In genomic region chr13:59674215-59674614, GRCm38 (mm10) we compare ENCODE assay signal across 8 mouse cellular contexts. TPM values are rescaled to one million over a fixed set of nuclear protein-coding genes. Genes with fewer than 3 reads are reported as not detected.
DNase-seq lines count a peak whose midpoint lies in the region; ATAC-seq and TF ChIP-seq lines count a peak whose summit lies in the region.

No protein-coding gene starts in this region.

- 0 out of 2 replicates have a peak, but pooled peaks have one; percentile 8 for ATAC-seq in forebrain, embryonic 15.5 days (replicated peaks)
- ATAC-seq in liver, embryonic 15.5 days (ENCODE audit: insufficient read depth): no peak

- peak; percentile 15 for DNase-seq in 3134 (ENCODE audit: extremely low read depth, insufficient read length, low spot score)
- no peak for DNase-seq in ES-E14 (ENCODE audit: low read depth, low spot score)
- no peak for DNase-seq in right cerebral cortex, postnatal 4 days
- DNase-seq in ovary, postnatal 14 days (ENCODE audit: low spot score): no peak
- no peak for DNase-seq in left cerebral cortex, adult 9 months (ENCODE audit: low spot score in 2 of 2)
- no peak for DNase-seq in adrenal gland, postnatal 25 days

- 0 out of 2 replicates have a peak overlapping the region, but pooled peaks have one; percentile 13 for H3K9ac ChIP-seq in ES-E14 (ENCODE audit: insufficient read depth, low read depth, low read length, poor library complexity, severe bottlenecking)
- H3K9ac ChIP-seq in forebrain, embryonic 15.5 days (replicated peaks): peak overlapping the region; percentile 81
- H3K9ac ChIP-seq in liver, embryonic 15.5 days: peak overlapping the region; percentile 84

- peak overlapping the region in 1 of 2 experiments; percentile 84; a peak in 2 of 4 replicates for H3K4me3 ChIP-seq in ES-E14 (ENCODE audit: insufficient read depth in 1 of 2, low read depth in 1 of 2, low read length in 2 of 2, poor library complexity in 1 of 2, severe bottlenecking in 1 of 2)
- peak overlapping the region; percentile 72 for H3K4me3 ChIP-seq in forebrain, embryonic 15.5 days
- peak overlapping the region; percentile 85 for H3K4me3 ChIP-seq in liver, embryonic 15.5 days (replicated peaks)

- peaks cover 2% of the 10 kb centered on the region; the same call in 1 of the 2 replicates for H3K36me3 ChIP-seq in ES-E14 (ENCODE audit: control insufficient read depth, insufficient read depth, low read length, poor library complexity, severe bottlenecking)
- H3K36me3 ChIP-seq in forebrain, embryonic 15.5 days: no peaks in the 10 kb centered on the region
- H3K36me3 ChIP-seq in liver, embryonic 15.5 days (replicated peaks): peaks cover 8% of the 10 kb centered on the region

- H3K4me1 ChIP-seq in ES-E14 (ENCODE audit: control insufficient read depth in 2 of 2, insufficient read depth in 2 of 2, low read length in 2 of 2, poor library complexity in 1 of 2): peaks cover 1 to 22% of the 10 kb centered on the region in 2 experiments; a peak in 3 of 4 replicates
- peaks cover 29% of the 10 kb centered on the region for H3K4me1 ChIP-seq in forebrain, embryonic 15.5 days
- H3K4me1 ChIP-seq in liver, embryonic 15.5 days (replicated peaks): peaks cover 72% of the 10 kb centered on the region

- peak overlapping the region; percentile 80 for H3K4me2 ChIP-seq in forebrain, embryonic 15.5 days (replicated peaks)
- peak overlapping the region; percentile 87 for H3K4me2 ChIP-seq in liver, embryonic 15.5 days

- H3K9me3 ChIP-seq in ES-E14 (ENCODE audit: control insufficient read depth, insufficient read depth, low read depth, low read length): no peaks in the 10 kb centered on the region
- no peaks in the 10 kb centered on the region for H3K9me3 ChIP-seq in forebrain, embryonic 15.5 days
- H3K9me3 ChIP-seq in liver, embryonic 15.5 days (replicated peaks): no peaks in the 10 kb centered on the region

- in situ Hi-C loops in ES-E14 (cut with MboI; ENCODE audit: low sequenced_read_pairs in 2 of 2, unreplicated experiment in 2 of 2): no loop called here

- 1% methylated on average over 3 of the region's 3 CpGs for WGBS in forebrain, embryonic 15.5 days
- 14% methylated on average over 3 of the region's 3 CpGs for WGBS in liver, embryonic 15.5 days (ENCODE audit: insufficient replicate concordance)

- no peaks in the 10 kb centered on the region for H3K27me3 ChIP-seq in forebrain, embryonic 15.5 days
- no peaks in the 10 kb centered on the region for H3K27me3 ChIP-seq in liver, embryonic 15.5 days

- H3K27ac ChIP-seq in ES-E14 (ENCODE audit: insufficient read depth, low read depth, low read length, poor library complexity, severe bottlenecking): no peak overlapping the region; the same call in 1 of the 2 replicates
- H3K27ac ChIP-seq in forebrain, embryonic 15.5 days (replicated peaks): peak overlapping the region; percentile 88
- H3K27ac ChIP-seq in liver, embryonic 15.5 days (replicated peaks): peak overlapping the region; percentile 90; the same call in 1 of the 2 replicates

TF ChIP-seq in ES-E14, 5 proteins besides CTCF, POLR2A, EP300 and RAD21:
- no peak for TF ChIP-seq HCFC1 (IDR thresholded peaks at IDR 0.05; ENCODE audit: borderline replicate concordance, insufficient read depth, low read length)
- no peak for TF ChIP-seq ZNF384 (IDR thresholded peaks at IDR 0.05; ENCODE audit: low read depth, low read length)
- no peak for TF ChIP-seq ZC3H11A (IDR thresholded peaks at IDR 0.05; ENCODE audit: borderline replicate concordance, low read depth, low read length)
- no peak for TF ChIP-seq CHD2 (IDR thresholded peaks at IDR 0.05; ENCODE audit: low read depth, low read length)
- no peak for TF ChIP-seq MAFK (IDR thresholded peaks at IDR 0.05; ENCODE audit: insufficient read depth, low read depth, low read length)

RNA-seq across cellular contexts. Expression of gene Golm1, which starts 1.4 kb away (rescaled TPM):
- 93.8 and 132 TPM in 2 replicates for total RNA-seq in ES-E14 (2012; rRNA removed)
- 48.2 and 48.6 TPM in 2 replicates for polyA plus RNA-seq in forebrain, embryonic 15.5 days (2015; fragmentation: Nextera tagmentation; extraction: Ambion mirVana)
- polyA plus RNA-seq in liver, embryonic 15.5 days (2015; fragmentation: Nextera tagmentation; extraction: Ambion mirVana): 39.8 and 41.9 TPM in 2 replicates
- 5.7 and 7.2 TPM in 2 replicates for total RNA-seq in adrenal gland, postnatal 25 days (2021)

RNA-seq across cellular contexts. Expression of gene 4921517D22Rik, which starts 19.7 kb away (rescaled TPM):
- total RNA-seq in ES-E14 (2012; rRNA removed): not detected in 2 replicates
- not detected in 2 replicates for polyA plus RNA-seq in forebrain, embryonic 15.5 days (2015; fragmentation: Nextera tagmentation; extraction: Ambion mirVana)
- not detected in 2 replicates for polyA plus RNA-seq in liver, embryonic 15.5 days (2015; fragmentation: Nextera tagmentation; extraction: Ambion mirVana)
- not detected in 2 replicates for total RNA-seq in adrenal gland, postnatal 25 days (2021)

RNA-seq across cellular contexts. Expression of gene Spata31d1a, which starts 35.9 kb away (rescaled TPM):
- total RNA-seq in ES-E14 (2012; rRNA removed): 2.2 and 3.4 TPM in 2 replicates
- 0.15 and 0.29 TPM in 2 replicates for polyA plus RNA-seq in forebrain, embryonic 15.5 days (2015; fragmentation: Nextera tagmentation; extraction: Ambion mirVana)
- polyA plus RNA-seq in liver, embryonic 15.5 days (2015; fragmentation: Nextera tagmentation; extraction: Ambion mirVana): not detected in 2 replicates
- total RNA-seq in adrenal gland, postnatal 25 days (2021): not detected in 2 replicates

RNA-seq across cellular contexts. Expression of gene Spata31d1b, which starts 37.9 kb away (rescaled TPM):
- total RNA-seq in ES-E14 (2012; rRNA removed): 1.3 and 2.8 TPM in 2 replicates
- not detected in 2 replicates for polyA plus RNA-seq in forebrain, embryonic 15.5 days (2015; fragmentation: Nextera tagmentation; extraction: Ambion mirVana)
- 0.02 TPM in 1 of 2 replicates, not detected in the other for polyA plus RNA-seq in liver, embryonic 15.5 days (2015; fragmentation: Nextera tagmentation; extraction: Ambion mirVana)
- total RNA-seq in adrenal gland, postnatal 25 days (2021): not detected in 2 replicates

RNA-seq across cellular contexts. Expression of gene Spata31d1d, which starts 57.3 kb away (rescaled TPM):
- 0.18 and 0.48 TPM in 2 replicates for total RNA-seq in ES-E14 (2012; rRNA removed)
- polyA plus RNA-seq in forebrain, embryonic 15.5 days (2015; fragmentation: Nextera tagmentation; extraction: Ambion mirVana): not detected in 2 replicates
- polyA plus RNA-seq in liver, embryonic 15.5 days (2015; fragmentation: Nextera tagmentation; extraction: Ambion mirVana): not detected in 2 replicates
- total RNA-seq in adrenal gland, postnatal 25 days (2021): not detected in 2 replicates

Comparison
In these comparisons a context has a peak if more than half of its experiments do, and no peak if none do; other contexts are left out.
1. H3K9ac ChIP-seq: peak in every context shown above with its lines; median percentile 84 in liver, embryonic 15.5 days; 81 in forebrain, embryonic 15.5 days; 13 in ES-E14.
2. RNA of gene Golm1, which starts 1.4 kb away (total RNA-seq): 93.8 to 132 TPM in ES-E14; 5.7 to 7.2 TPM in adrenal gland, postnatal 25 days; every median in the first group is over 10 times any median in the second.